Mouse (Mus musculus) olfactory bulb, adult 2 months (tissue): ENCODE data around the gene Brdt. TPM values are rescaled to one million over a fixed set of nuclear protein-coding genes. Genes with fewer than 3 reads are reported as not detected.

ENCODE experiments used
- H3K27ac ChIP-seq: fragments of 200-500 bp; 2 replicates; pipeline ENCODE4 v1.5.1; 2012; ENCODE audit warnings: low read depth, low read length; ENCODE audit not compliant: insufficient read depth
- H3K4me1 ChIP-seq: fragments of 200-500 bp; 2 replicates; pipeline ENCODE4 v1.6.1; 2012; ENCODE audit warnings: low read length; ENCODE audit not compliant: control insufficient read depth, insufficient read depth
- H3K4me3 ChIP-seq: fragments of 200-500 bp; 2 replicates; pipeline ENCODE4 v1.5.1; 2012; ENCODE audit warnings: mild to moderate bottlenecking, low read depth, low read length, moderate library complexity; ENCODE audit not compliant: insufficient read depth
- CTCF ChIP-seq: fragments of 200-500 bp; IDR thresholded peaks from 2 replicates; pipeline ENCODE4 v1.5.1; 2012; ENCODE audit warnings: low read depth, mild to moderate bottlenecking, low read length, moderate library complexity; ENCODE audit not compliant: insufficient read depth
- POLR2A ChIP-seq: fragments of 200-500 bp; IDR thresholded peaks from 2 replicates; pipeline ENCODE4 v1.6.1; 2012; ENCODE audit warnings: mild to moderate bottlenecking, low read depth, low read length, moderate library complexity; ENCODE audit not compliant: insufficient read depth
- WGBS: fragments of 180-500 bp; shearing (Covaris S2); methylation state at CpG from one replicate; pipeline ENCODE4 v1.1.7; 2018; 5-methylcytosine and 5-hydroxymethylcytosine counted together
- polyA plus RNA-seq: library from polyadenylated mRNA; stranded (reverse); fragments of >200 nt; gene quantifications from 2 replicates; pipeline ENCODE4 v1.2.4, GENCODE M21; 2012; ENCODE audit warnings: low replicate concordance; ENCODE audit not compliant: missing spikeins, insufficient read depth, insufficient read length

Gene Brdt
- polyA plus RNA-seq, 1 experiment, result not detected

DNA sequence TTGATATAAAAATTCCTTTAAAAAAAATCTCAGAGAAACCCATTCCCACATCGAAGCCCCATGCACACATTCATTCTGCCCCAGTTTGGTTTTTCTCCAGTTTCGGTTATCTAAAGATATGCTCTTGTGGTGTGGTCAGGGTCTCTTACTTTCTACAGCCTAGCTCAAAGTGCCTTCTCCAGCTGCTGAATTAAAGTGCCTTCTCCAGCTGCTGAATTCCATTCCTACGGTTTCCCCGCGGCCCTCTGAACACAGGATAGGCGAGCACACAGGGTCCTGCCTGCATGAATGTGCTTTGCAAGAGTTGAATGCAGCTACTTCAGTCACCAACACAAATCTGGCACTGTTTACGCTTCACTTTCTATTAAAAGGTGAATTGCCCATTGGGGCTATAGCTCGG lies 41.0 kb upstream of the Brdt start:
- Histone ChIP-seq H3K4me3 (no peak overlapping the region), H3K4me1 (peaks cover 7% of the 10 kb centered on the region), H3K27ac (no peak overlapping the region)
- 56% methylated on average over 8 of the region's 8 CpGs for WGBS
- TF ChIP-seq POLR2A (no peak), CTCF (no peak)

DNA sequence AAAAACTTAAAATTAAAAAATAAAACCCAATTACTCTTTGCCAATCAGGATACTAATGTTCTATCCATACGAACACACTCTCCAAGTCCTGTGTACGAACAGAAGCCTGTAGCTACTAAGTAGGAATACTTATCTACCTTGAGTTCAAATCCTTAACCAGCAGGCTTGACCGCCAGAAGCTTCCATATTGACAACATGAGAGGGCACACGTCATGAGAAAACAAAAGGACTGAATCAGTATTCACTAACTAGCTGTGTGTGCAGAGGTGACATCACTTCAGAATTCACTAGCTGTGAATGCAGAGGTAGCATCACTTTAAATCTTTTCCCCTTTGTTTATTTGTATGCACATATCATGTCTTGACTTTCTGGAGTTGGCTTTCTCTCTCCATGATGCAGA lies 36.9 kb upstream of the Brdt start:
- TF ChIP-seq CTCF (no peak), POLR2A (no peak)
- 92% methylated on average over 4 of the region's 4 CpGs for WGBS
- Histone ChIP-seq H3K4me1 (no peaks in the 10 kb centered on the region; the same call in 1 of the 2 replicates), H3K27ac (no peak overlapping the region), H3K4me3 (no peak overlapping the region)

DNA sequence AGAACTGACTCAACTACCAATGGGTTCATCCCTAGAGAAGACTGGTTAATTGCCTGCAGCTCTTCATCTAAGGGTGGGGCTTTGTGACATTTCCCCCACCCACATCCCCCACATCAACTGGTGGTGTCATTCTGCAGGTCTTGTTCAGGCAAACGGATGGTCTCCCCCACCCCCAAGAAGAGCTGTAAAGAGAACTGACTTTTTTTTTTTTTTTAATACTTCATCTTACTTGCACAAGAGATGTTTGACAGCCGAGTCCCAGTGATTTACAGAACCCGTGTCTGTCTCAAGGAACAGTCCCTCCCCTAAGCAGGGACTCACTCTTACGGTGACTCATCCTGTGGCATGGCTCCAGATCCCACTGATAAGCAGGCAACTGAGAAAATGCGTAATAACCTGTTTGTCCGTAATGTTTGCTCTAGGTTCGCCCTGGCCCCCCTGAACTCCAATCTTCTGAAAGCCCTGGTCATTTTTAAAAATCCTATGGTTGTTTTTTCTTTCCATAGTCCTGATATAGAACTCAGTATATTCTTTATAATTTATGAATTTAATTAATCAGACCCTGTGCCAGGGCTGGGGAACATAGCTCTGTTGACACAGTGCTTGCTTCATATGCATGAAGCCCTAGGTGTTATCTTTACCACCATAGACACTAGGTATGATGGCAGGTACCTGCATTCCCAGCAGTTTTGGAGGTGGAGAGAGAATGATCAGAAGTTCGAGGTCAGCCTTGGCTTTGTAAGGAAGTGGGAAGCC lies 35.7 kb upstream of the Brdt start:
- H3K27ac ChIP-seq, result no peak overlapping the region
- H3K4me3 ChIP-seq, result no peak overlapping the region
- H3K4me1 ChIP-seq, result no peaks in the 10 kb centered on the region; the same call in 1 of the 2 replicates
- 72% methylated on average over 8 of the region's 8 CpGs for WGBS
- TF ChIP-seq CTCF (no peak), POLR2A (no peak)

DNA sequence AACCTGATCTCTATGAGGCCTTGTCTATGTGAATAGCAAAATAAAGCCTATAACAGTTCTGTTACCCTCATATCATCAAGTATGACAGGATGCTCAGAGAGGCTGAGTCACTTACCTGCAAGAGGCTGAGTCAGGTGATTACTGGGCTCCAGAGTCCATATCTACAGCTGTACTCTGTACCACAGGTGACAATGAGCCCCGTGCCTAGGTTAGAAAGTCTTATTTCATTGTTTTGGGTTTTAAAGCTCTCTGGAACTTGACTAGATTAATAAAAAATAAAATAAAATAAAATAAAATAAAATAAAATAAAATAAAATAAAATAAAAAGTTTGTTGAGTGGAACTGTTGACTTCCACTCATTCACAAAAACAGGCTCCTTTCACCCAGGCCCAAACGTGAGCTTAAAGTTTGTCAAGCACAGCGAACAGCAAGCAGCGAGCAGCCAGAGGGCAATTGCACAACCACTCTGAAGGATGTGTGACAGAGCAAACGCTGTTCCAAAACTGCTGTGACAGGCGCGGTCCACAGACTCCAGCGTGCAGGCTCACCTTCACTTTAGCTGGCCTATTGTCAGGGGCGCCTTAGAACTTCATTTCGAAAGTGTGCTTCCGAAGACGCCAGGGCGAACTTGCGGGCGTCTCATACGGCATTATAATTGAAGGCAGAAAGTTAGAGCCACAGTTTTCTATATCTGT lies 35.0 kb upstream of the Brdt start:
- Histone ChIP-seq H3K4me3 (no peak overlapping the region), H3K4me1 (no peaks in the 10 kb centered on the region; the same call in 1 of the 2 replicates), H3K27ac (no peak overlapping the region)
- WGBS, result 83% methylated on average over 16 of the region's 16 CpGs
- TF ChIP-seq CTCF (no peak), POLR2A (no peak)

DNA sequence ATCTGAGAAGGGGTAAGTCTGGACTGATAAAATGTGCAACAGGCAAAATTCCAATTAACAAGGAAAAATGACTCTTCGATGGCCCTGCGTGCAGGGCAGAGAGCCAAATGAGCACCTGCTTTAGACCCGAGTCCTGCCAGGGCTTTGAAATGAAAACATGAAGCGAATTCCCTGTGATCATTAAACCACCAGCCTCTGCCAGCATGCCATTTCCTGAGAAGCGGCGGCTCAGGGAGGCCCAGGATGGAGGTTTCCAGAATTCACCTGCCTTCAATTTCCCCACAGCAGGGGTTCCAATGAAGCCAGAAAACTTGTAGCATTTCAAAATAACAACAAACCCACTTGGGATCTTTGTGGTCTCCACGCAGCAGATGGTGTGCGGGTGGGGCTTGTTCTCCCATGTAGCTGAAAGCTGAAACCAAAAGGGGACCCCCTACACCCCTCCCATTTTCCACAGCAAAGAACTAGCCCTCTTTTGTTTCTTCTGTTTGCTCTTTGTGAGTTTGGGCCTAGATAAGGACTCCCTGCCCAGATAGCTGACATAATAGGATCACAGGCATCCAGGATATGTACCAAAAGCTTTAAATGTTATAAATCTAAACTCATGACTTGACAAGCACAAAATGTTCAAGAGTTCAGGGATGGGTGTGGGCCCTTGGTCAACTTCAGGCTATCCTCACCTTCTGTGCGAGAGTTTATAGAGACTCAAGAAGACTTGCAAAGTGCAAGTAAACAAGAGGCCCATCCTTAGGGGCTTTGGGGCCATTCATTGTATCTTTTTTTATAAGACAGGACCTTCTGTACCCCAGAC lies 34.2 kb upstream of the Brdt start:
- TF ChIP-seq CTCF (no peak), POLR2A (no peak)
- Histone ChIP-seq H3K27ac (no peak overlapping the region), H3K4me3 (no peak overlapping the region), H3K4me1 (no peaks in the 10 kb centered on the region; the same call in 1 of the 2 replicates)
- WGBS, result 72% methylated on average over 9 of the region's 9 CpGs

DNA sequence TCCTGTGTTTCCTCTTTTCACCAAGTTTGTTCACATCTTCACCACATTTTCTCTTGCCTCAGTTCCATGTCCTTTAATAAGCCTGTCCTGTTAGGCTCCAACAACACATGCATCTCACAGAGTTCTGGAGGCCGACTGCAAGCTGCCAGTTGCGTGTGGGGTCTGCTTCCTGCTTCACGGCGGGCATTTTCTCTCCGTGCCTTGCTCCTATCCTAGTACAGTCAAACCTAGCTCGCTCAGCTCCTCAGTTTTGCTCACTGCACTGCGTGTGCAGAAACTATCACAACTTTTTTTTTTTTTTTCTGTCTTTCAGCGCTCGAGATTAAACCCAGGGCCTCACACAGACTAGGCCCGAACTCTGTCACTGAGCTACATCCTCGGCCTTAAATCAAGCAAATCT lies 32.1 kb upstream of the Brdt start:
- no peak overlapping the region for H3K27ac ChIP-seq
- no peak for TF ChIP-seq CTCF
- TF ChIP-seq POLR2A, result no peak
- no peaks in the 10 kb centered on the region; the same call in 1 of the 2 replicates for H3K4me1 ChIP-seq
- H3K4me3 ChIP-seq, result no peak overlapping the region
- WGBS, result 90% methylated on average over 11 of the region's 11 CpGs

DNA sequence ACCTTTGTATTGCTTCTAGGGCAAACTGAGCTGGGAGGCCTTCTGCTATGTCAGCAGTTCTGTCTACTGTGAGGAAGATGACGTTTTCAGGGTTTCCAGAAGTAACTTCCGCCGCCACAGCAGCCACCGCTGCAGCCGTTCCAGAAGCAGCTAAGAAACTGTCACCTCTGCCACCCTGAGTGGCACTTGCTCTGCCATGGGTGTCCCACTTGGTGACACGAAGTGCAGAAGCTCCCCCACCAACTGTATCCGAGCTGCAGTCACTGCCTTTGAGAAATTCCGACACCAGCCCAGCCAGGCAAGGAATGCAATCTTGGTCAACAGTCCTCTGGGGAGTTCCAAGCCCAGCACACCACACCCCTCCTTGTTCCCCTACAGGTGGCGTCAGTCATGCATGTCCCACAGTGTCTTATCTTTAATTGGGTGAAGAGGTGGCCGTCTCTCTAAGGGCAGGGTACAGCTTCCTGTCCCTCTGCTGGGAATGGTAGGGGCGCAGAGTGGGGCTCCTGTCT lies 27.6 kb upstream of the Brdt start:
- TF ChIP-seq POLR2A (no peak), CTCF (no peak)
- Histone ChIP-seq H3K27ac (no peak overlapping the region), H3K4me1 (no peaks in the 10 kb centered on the region), H3K4me3 (no peak overlapping the region)
- WGBS, result 51% methylated on average over 11 of the region's 11 CpGs

DNA sequence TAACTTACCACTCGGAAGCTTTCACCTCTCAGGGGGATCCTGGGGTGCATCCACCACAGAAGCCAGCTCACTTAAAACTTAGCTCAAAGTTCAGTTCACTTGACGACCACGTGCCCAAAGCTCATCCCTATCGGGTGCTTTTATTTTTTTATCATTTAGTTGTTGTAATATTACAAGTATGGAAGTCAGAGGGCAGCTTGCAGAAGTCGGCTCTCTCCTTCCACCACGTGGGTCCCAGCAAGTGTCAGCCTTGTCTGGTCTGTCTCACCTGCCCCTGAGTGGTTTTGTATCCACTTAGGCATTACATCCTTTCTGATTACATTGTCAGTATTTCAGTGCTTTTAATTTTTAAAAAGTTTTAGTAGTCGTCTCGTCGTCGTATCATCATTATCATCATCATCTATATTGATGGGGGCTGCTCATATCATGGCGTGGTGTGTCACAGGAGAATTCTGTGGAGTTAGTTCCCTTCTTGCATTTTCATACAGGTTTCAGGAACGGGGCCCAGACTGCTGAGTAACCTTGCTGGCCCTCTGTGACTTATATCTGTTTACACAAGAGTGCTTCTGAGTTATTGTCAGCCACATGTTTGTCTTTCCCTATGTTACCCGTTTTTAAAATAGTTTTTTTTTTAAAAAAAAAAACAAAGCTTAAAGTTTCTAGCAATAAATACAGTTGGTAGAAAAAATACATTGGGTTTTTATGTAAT lies 26.7 kb upstream of the Brdt start:
- TF ChIP-seq CTCF (no peak), POLR2A (no peak)
- Histone ChIP-seq H3K4me1 (no peaks in the 10 kb centered on the region), H3K27ac (no peak overlapping the region), H3K4me3 (no peak overlapping the region)
- 81% methylated on average over 13 of the region's 13 CpGs for WGBS

DNA sequence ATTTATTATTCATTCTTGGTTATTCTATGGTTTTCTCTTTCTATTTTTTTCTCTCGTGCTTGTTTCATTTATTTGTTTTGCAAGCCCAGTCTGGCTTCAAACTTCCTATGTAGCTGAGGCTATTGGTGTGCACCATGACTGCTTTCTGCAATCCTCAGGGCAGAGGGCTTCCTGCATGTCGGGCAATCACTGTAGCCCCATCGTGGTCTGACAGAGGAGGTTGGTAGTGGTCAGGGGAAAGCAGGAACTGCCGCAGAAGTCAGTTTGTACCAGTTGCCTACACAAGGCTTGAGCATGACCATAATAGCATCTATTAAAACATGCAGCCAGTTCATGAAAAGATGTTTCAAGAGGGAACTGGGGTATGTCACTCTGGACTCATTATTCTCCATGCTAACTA lies 23.5 kb upstream of the Brdt start:
- WGBS, result 80% methylated on average over 4 of the region's 4 CpGs
- TF ChIP-seq POLR2A (no peak), CTCF (no peak)
- no peak overlapping the region for H3K4me3 ChIP-seq
- no peaks in the 10 kb centered on the region for H3K4me1 ChIP-seq
- no peak overlapping the region for H3K27ac ChIP-seq
